Mouse (Mus musculus) stomach, embryonic 14.5 days (tissue): ENCODE measurements around the gene Alg14. TPM values are rescaled to one million over a fixed set of nuclear protein-coding genes. Genes with fewer than 3 reads are reported as not detected.

ENCODE experiments used
- ATAC-seq: fragments of 200-750 bp; cut with Nextera tagmentation; 2 replicates; pipeline ENCODE4 v1.8.0; 2017; ENCODE audit warnings: low read depth, moderate TSS enrichment; ENCODE audit not compliant: insufficient number of reproducible peaks, insufficient read depth, low FRiP score
- H3K27ac ChIP-seq: fragments of 300-500 bp; sonication (generic); 2 replicates; pipeline ENCODE4 v1.5.1; 2014; ENCODE audit warnings: mild to moderate bottlenecking, low read length, moderate library complexity, mixed read lengths
- H3K27me3 ChIP-seq: fragments of 300-500 bp; sonication (generic); 2 replicates; pipeline ENCODE4 v1.6.1; 2014; ENCODE audit warnings: low read length, control low read depth, mixed read lengths; ENCODE audit not compliant: control insufficient read depth, insufficient read depth
- H3K36me3 ChIP-seq: fragments of 300-500 bp; sonication (generic); 2 replicates; pipeline ENCODE4 v1.6.1; 2014; ENCODE audit warnings: mild to moderate bottlenecking, control low read depth, low read length, moderate library complexity, mixed read lengths; ENCODE audit not compliant: control insufficient read depth, insufficient read depth
- H3K4me1 ChIP-seq: fragments of 300-500 bp; sonication (generic); 2 replicates; pipeline ENCODE4 v1.6.1; 2014; ENCODE audit warnings: low read length, control low read depth, mixed read lengths; ENCODE audit not compliant: control insufficient read depth, insufficient read depth
- H3K4me2 ChIP-seq: fragments of 300-500 bp; sonication (generic); replicated peaks from 2 replicates; pipeline ENCODE4 v1.6.1; 2014; ENCODE audit warnings: low read depth, low read length, control low read depth
- H3K4me3 ChIP-seq: fragments of 300-500 bp; sonication (generic); 2 replicates; pipeline ENCODE4 v1.5.1; 2014; ENCODE audit warnings: low read depth, low read length, control low read depth
- H3K9ac ChIP-seq: fragments of 300-500 bp; sonication (generic); replicated peaks from 2 replicates; pipeline ENCODE4 v1.6.1; 2014; ENCODE audit warnings: low read depth, mild to moderate bottlenecking, control low read depth, low read length, moderate library complexity, mixed read lengths
- H3K9me3 ChIP-seq: fragments of 300-500 bp; sonication (generic); 2 replicates; pipeline ENCODE4 v1.6.1; 2016; ENCODE audit warnings: low read depth, low read length, control low read depth; ENCODE audit not compliant: control insufficient read depth
- WGBS: fragments of 180-500 bp; shearing (Covaris S2); extraction: QIAGEN DNeasy Blood & Tissue Kit; methylation state at CpG from one replicate; pipeline ENCODE4 v1.1.7; 2014; 5-methylcytosine and 5-hydroxymethylcytosine counted together
- polyA plus RNA-seq: library from polyadenylated mRNA; unstranded; fragments of >200 nt; fragmentation: Nextera tagmentation; extraction: Ambion mirVana; gene quantifications from 2 replicates; pipeline ENCODE4 v1.2.1, GENCODE M21; 2014

The Alg14 gene
- polyA plus RNA-seq, 1 experiment from 2014 or later: 54.1 TPM

DNA sequence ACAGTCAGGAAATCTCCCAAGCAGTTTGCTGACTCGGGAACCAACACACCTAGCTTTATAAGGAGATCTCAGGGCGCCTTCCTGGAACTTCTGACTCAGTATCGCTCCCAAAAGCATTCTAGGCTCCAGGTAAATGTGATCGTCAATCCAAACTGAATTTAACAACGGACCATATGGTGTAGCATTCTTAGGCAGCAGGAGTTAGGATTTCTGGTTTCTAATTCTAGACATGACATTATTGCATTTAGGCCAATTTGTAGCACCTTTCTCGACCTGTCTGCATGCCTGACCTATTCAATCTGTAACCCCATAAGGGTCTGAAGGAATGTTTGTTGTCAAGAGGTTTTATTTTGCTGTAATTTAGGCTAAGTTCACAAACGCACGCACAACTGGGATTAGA, 892 bp upstream of the Alg14 start:
- 68% methylated on average over 8 of the region's 8 CpGs for WGBS
- H3K4me1 ChIP-seq: no peaks in the 10 kb centered on the region
- H3K27ac ChIP-seq: peak overlapping the region; percentile 91; the same call in 1 of the 2 replicates
- no peak overlapping the region for H3K9ac ChIP-seq
- H3K36me3 ChIP-seq: no peaks in the 10 kb centered on the region
- H3K9me3 ChIP-seq: no peaks in the 10 kb centered on the region
- H3K4me2 ChIP-seq: peak overlapping the region; percentile 48
- ATAC-seq: no peak
- H3K4me3 ChIP-seq: peak overlapping the region; percentile 38
- no peaks in the 10 kb centered on the region for H3K27me3 ChIP-seq

DNA sequence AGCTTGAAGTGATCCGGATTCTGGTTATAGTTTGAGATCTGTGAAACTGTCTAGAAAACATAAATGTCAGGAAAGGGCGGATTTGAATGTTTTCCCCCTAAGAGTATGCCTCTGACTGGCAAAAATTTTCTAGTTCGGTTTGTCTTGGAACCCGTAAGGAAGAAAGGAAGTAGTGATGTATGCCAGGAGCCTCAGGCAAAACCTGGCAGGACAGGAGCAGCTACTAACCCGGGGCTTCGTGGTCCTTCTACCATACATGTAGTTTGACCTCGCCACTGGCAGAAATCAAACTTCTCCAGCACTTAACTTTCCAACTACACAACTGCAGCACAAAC, 381 bp upstream of the Alg14 start:
- ATAC-seq: no peak
- H3K9ac ChIP-seq: peak overlapping the region; percentile 37
- no peaks in the 10 kb centered on the region for H3K36me3 ChIP-seq
- H3K27me3 ChIP-seq: no peaks in the 10 kb centered on the region
- peak overlapping the region; percentile 91 for H3K27ac ChIP-seq
- no peaks in the 10 kb centered on the region for H3K4me1 ChIP-seq
- no peaks in the 10 kb centered on the region for H3K9me3 ChIP-seq
- WGBS: 2% methylated on average over 7 of the region's 7 CpGs
- peak overlapping the region; percentile 38 for H3K4me3 ChIP-seq
- peak overlapping the region; percentile 48 for H3K4me2 ChIP-seq

DNA sequence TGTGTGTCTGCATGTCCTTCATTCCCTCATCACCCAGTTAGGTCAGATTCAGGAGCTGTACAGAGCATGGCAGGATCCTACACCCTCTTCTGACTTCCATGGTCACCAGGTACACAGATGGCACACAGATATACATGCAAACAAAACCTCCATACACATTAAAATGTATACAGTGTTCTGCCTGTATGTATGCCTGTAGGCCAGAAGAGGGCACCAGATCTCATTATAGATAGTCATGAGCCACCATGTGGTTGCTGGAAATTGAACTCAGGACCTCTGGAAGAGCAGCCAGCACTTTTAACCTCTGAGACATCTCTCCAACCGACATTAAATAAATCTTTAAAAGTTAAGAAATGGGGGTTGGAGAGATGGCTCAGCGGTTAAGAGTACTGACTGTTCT, 2.6 kb downstream of the Alg14 start:
- no peak overlapping the region for H3K9ac ChIP-seq
- no peak for ATAC-seq
- H3K9me3 ChIP-seq: no peaks in the 10 kb centered on the region
- no peak overlapping the region for H3K4me2 ChIP-seq
- H3K27me3 ChIP-seq: no peaks in the 10 kb centered on the region
- no peak overlapping the region for H3K27ac ChIP-seq
- WGBS: 70% methylated on average over 2 of the region's 2 CpGs
- H3K4me3 ChIP-seq: no peak overlapping the region
- no peaks in the 10 kb centered on the region for H3K36me3 ChIP-seq
- no peaks in the 10 kb centered on the region for H3K4me1 ChIP-seq

DNA sequence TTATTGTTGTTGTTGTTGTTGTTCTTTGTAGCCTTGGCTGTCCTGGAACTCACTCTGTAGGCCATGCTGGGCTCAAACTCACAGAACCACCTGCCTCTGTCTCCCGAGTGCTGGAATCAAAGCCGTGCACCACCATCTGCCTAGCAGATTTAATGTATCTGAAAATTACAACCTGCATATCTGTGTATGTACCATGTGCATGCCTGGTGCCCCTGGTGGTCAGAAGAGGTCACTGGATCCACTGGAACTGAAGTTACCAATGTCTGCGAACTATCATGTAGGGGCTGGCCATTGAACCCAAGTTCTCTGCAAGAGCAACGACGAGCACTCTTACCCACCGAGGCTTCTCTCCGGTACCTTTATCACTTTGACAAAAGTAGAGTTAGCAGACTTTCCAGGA, 15.1 kb downstream of the Alg14 start:
- H3K4me2 ChIP-seq: no peak overlapping the region
- WGBS: 92% methylated on average over 7 of the region's 7 CpGs
- no peaks in the 10 kb centered on the region for H3K9me3 ChIP-seq
- H3K36me3 ChIP-seq: no peaks in the 10 kb centered on the region
- H3K9ac ChIP-seq: no peak overlapping the region
- H3K4me1 ChIP-seq: no peaks in the 10 kb centered on the region
- H3K4me3 ChIP-seq: no peak overlapping the region
- H3K27me3 ChIP-seq: no peaks in the 10 kb centered on the region
- H3K27ac ChIP-seq: no peak overlapping the region
- ATAC-seq: no peak

DNA sequence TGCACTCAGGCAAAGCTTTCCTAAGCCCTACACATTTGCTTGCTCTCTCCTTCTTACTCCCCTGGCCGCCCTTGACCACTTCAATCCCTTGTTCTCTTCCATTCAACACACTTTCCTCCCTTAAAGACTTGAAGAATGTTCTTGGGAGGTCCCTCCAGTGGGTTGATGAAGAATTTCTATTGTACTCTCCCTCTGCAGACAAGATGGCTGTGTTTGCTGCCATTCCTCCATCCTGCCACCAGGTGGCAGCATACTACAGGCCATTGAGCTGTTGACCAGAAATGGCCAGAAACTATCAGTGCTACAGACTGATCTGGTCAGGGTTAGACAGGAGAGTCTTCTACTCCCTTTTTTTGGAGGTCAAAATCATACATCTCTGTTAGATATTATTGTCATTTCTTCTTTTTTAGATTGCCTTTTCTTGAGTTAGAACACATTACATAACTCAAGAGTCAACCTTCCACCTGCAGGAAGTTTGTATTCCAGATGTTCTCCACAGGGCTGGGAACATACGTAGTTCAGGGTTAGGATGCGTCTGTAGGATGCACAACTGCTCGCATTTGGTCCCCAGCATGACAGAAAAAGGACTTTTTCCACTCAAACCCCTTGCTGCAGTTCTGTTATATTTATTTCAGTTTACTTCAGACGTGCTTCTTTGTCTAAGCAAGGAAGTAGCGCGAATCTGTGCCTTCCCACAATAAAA, 16.1 kb downstream of the Alg14 start:
- no peak overlapping the region for H3K4me2 ChIP-seq
- peak; percentile 75; the same call in 1 of the 2 replicates for ATAC-seq
- H3K4me3 ChIP-seq: no peak overlapping the region
- no peak overlapping the region for H3K27ac ChIP-seq
- WGBS: 72% methylated on average over 7 of the region's 7 CpGs
- no peaks in the 10 kb centered on the region for H3K27me3 ChIP-seq
- H3K4me1 ChIP-seq: no peaks in the 10 kb centered on the region
- no peaks in the 10 kb centered on the region for H3K9me3 ChIP-seq
- no peaks in the 10 kb centered on the region for H3K36me3 ChIP-seq
- no peak overlapping the region for H3K9ac ChIP-seq

DNA sequence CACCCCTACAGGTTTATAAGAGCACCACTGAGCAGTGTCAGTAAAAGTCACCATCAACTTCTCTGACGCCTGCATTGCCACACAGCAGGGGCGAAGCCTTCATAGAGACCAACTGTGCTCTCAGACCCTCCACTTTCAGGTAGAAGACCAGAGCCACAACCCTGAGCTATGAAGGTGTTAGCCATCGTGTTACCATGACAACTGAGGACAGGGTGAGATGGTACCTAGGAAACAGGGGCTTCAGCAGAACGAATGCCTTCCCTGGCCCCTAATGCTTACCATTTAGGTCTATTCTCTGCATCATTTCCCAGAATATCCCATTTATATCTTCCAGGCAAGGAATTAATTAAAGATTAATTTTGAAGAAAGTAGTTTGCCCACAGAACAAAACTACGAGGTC, 17.4 kb downstream of the Alg14 start:
- Histone ChIP-seq H3K4me1 (peaks cover 5% of the 10 kb centered on the region; the same call in 1 of the 2 replicates), H3K9me3 (no peaks in the 10 kb centered on the region), H3K9ac (no peak overlapping the region), H3K4me3 (no peak overlapping the region), H3K4me2 (no peak overlapping the region), H3K27me3 (no peaks in the 10 kb centered on the region), H3K36me3 (no peaks in the 10 kb centered on the region), H3K27ac (no peak overlapping the region)
- WGBS: 81% methylated on average over 5 of the region's 5 CpGs
- no peak for ATAC-seq

DNA sequence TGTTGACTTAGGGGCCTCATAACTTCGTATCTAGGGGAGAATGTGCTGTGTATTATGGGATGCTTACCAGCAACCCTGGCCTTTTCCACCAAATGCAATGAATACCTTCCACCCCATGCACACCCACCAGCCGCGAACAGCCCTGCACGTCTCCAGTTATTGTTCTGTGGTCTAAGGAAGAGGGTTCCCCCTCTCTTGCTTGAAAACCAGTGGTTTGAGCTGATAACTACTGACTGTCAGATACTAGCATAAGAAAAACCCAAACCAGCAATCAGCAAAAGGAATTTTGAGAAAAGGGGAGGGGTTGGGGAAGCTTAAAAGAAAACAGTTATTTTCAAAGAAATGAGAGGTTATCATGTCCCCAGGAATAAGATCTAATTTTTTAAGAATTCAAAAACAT, 17.9 kb downstream of the Alg14 start:
- no peak overlapping the region for H3K9ac ChIP-seq
- H3K9me3 ChIP-seq: no peaks in the 10 kb centered on the region
- no peaks in the 10 kb centered on the region for H3K27me3 ChIP-seq
- 80% methylated on average over 4 of the region's 4 CpGs for WGBS
- H3K4me2 ChIP-seq: no peak overlapping the region
- no peak for ATAC-seq
- peaks cover 5% of the 10 kb centered on the region; the same call in 1 of the 2 replicates for H3K4me1 ChIP-seq
- H3K4me3 ChIP-seq: no peak overlapping the region
- no peaks in the 10 kb centered on the region for H3K36me3 ChIP-seq
- H3K27ac ChIP-seq: no peak overlapping the region

DNA sequence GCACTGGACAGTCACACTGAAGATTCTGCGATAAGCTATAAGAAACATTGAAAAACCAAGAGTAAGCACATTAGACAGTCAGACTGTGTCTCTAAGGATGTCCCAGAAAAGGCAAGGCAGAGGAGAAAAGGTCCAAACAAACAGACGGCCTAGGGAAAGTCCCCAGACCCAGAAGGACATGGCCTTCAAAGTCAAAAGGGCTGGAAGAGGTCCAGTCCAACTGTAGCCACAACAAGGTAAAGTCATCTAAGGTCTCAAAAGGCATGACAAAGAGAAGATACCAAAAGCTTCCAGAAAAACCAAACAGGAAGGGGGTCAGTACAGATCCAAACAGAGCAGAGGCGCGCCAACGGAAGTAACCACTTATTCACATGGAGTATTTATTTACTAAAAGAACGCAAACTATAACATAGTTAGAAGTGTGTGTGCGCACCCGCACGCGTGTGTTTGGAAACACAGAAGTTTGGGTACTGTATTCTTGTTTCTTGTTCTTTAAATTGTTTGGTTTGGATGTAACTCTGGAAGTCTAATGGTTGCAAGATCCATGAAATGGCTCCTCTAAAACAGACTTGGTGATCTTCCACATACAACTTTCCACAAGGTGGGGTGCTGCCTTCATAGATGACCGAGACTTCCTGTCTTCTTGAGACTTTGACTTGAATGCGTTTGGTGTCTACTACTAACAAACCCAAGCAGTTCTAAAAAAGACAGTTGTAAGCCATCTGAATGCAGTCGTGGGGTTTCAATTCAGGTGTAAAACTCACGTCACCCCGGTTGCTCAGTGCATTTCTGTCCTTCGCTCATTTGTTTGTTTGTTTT, 18.5 kb downstream of the Alg14 start:
- ATAC-seq: no peak
- Histone ChIP-seq H3K4me2 (no peak overlapping the region), H3K9me3 (no peaks in the 10 kb centered on the region), H3K27ac (no peak overlapping the region), H3K36me3 (no peaks in the 10 kb centered on the region), H3K4me1 (peaks cover 5% of the 10 kb centered on the region; the same call in 1 of the 2 replicates), H3K27me3 (no peaks in the 10 kb centered on the region), H3K4me3 (no peak overlapping the region), H3K9ac (no peak overlapping the region)
- 86% methylated on average over 16 of the region's 16 CpGs for WGBS
